Mouse (Mus musculus): ENCODE measurements around the gene E130311K13Rik. TPM values are rescaled to one million over a fixed set of nuclear protein-coding genes. Genes with fewer than 3 reads are reported as not detected.

Gene E130311K13Rik
- 6.4 and 8.2 TPM in 2 replicates for polyA plus RNA-seq (2014; fragmentation: Nextera tagmentation; extraction: Ambion mirVana)

GRCm38 (mm10) chr3:63928878-63929859 lies at the start of gene E130311K13Rik:
Gene E130311K13Rik (minus strand): TSS chr3:63929472.
- H3K27ac ChIP-seq (ENCODE audit: low read depth, low read length), result peak within 1 kb of the TSS; percentile 60; the same call in 1 of the 2 replicates
- H3K9me3 ChIP-seq (ENCODE audit: control insufficient read depth, low read length), result no peaks in the 10 kb centered on the region
- H3K27me3 ChIP-seq (ENCODE audit: control insufficient read depth, insufficient read depth, low read length), result no peaks in the 10 kb centered on the region
- H3K4me1 ChIP-seq (ENCODE audit: control insufficient read depth, insufficient read depth, low read length), result no peaks in the 10 kb centered on the region
- WGBS, result 5% methylated on average over 47 of the region's 48 CpGs
- H3K4me3 ChIP-seq (ENCODE audit: low read depth, low read length), result peak within 1 kb of the TSS; percentile 70
- H3K4me2 ChIP-seq (ENCODE audit: low read depth, low read length), result peak within 1 kb of the TSS; percentile 67
- H3K36me3 ChIP-seq (ENCODE audit: control insufficient read depth, insufficient read depth, low read length), result no peaks in the 10 kb centered on the region
- H3K9ac ChIP-seq (replicated peaks; ENCODE audit: low read depth, low read length), result peak within 1 kb of the TSS; percentile 92
- ATAC-seq (ENCODE audit: low read depth), result peak; percentile 98

GRCm38 (mm10) chr3:63977895-63978294 lies 48.6 kb upstream of the E130311K13Rik start:
- Histone ChIP-seq H3K27me3 (ENCODE audit: control insufficient read depth, insufficient read depth, low read length) (no peaks in the 10 kb centered on the region), H3K27ac (ENCODE audit: low read depth, low read length) (no peak overlapping the region), H3K9ac (replicated peaks; ENCODE audit: low read depth, low read length) (no peak overlapping the region), H3K9me3 (ENCODE audit: control insufficient read depth, low read length) (no peaks in the 10 kb centered on the region), H3K4me1 (ENCODE audit: control insufficient read depth, insufficient read depth, low read length) (peaks cover 10% of the 10 kb centered on the region; the same call in 1 of the 2 replicates), H3K4me2 (ENCODE audit: low read depth, low read length) (0 out of 2 replicates have a peak overlapping the region, but pooled peaks have one; percentile 88), H3K4me3 (ENCODE audit: low read depth, low read length) (no peak overlapping the region), H3K36me3 (ENCODE audit: control insufficient read depth, insufficient read depth, low read length) (peaks cover 4% of the 10 kb centered on the region; the same call in 1 of the 2 replicates)
- 49% methylated on average over 4 of the region's 4 CpGs for WGBS
- ATAC-seq (ENCODE audit: low read depth), result no peak

- no peaks in the 10 kb centered on the region for H3K9me3 ChIP-seq (ENCODE audit: control insufficient read depth, low read length)
- no peaks in the 10 kb centered on the region for H3K27me3 ChIP-seq (ENCODE audit: control insufficient read depth, insufficient read depth, low read length)
- WGBS, result under 1% methylated on average over 67 of the region's 67 CpGs
- H3K4me2 ChIP-seq (ENCODE audit: low read depth, low read length), result peak within 1 kb of the TSS; percentile 88
- peak within 1 kb of the TSS; percentile 97 for H3K4me3 ChIP-seq (ENCODE audit: low read depth, low read length)
- H3K36me3 ChIP-seq (ENCODE audit: control insufficient read depth, insufficient read depth, low read length), result no peaks in the 10 kb centered on the region; the same call in 1 of the 2 replicates
- H3K9ac ChIP-seq (replicated peaks; ENCODE audit: low read depth, low read length), result peak within 1 kb of the TSS; percentile 95
- H3K4me1 ChIP-seq (ENCODE audit: control insufficient read depth, insufficient read depth, low read length), result peaks cover 10% of the 10 kb centered on the region; the same call in 1 of the 2 replicates
- peak within 1 kb of the TSS; percentile 82 for H3K27ac ChIP-seq (ENCODE audit: low read depth, low read length)
- peak; percentile 99 for ATAC-seq (ENCODE audit: low read depth)
These were observed 47.0 kb upstream of the E130311K13Rik start, which contains the start of gene Gmps for GRCm38 (mm10) chr3:63975955-63976908. Gene Gmps (plus strand): TSS chr3:63976106.

GRCm38 (mm10) chr3:63965929-63966328 lies 36.7 kb upstream of the E130311K13Rik start:
- whole genome bisulfite sequencing, result 65% methylated on average over 2 of the region's 2 CpGs
- Histone ChIP-seq H3K4me2 (ENCODE audit: low read depth, low read length) (no peak overlapping the region), H3K4me1 (ENCODE audit: control insufficient read depth, insufficient read depth, low read length) (peaks cover 20% of the 10 kb centered on the region), H3K27ac (ENCODE audit: low read depth, low read length) (no peak overlapping the region), H3K4me3 (ENCODE audit: low read depth, low read length) (no peak overlapping the region), H3K36me3 (ENCODE audit: control insufficient read depth, insufficient read depth, low read length) (no peaks in the 10 kb centered on the region), H3K9ac (replicated peaks; ENCODE audit: low read depth, low read length) (no peak overlapping the region), H3K27me3 (ENCODE audit: control insufficient read depth, insufficient read depth, low read length) (no peaks in the 10 kb centered on the region), H3K9me3 (ENCODE audit: control insufficient read depth, low read length) (no peaks in the 10 kb centered on the region)
- no peak for ATAC-seq (ENCODE audit: low read depth)

- H3K4me2 ChIP-seq (ENCODE audit: low read depth, low read length), result peak overlapping the region; percentile 72
- H3K36me3 ChIP-seq (ENCODE audit: control insufficient read depth, insufficient read depth, low read length), result no peaks in the 10 kb centered on the region
- no peak overlapping the region for H3K9ac ChIP-seq (replicated peaks; ENCODE audit: low read depth, low read length)
- H3K4me3 ChIP-seq (ENCODE audit: low read depth, low read length), result peak overlapping the region; percentile 84
- no peak; the same call in 1 of the 2 replicates for ATAC-seq (ENCODE audit: low read depth)
- H3K27me3 ChIP-seq (ENCODE audit: control insufficient read depth, insufficient read depth, low read length), result no peaks in the 10 kb centered on the region
- H3K27ac ChIP-seq (ENCODE audit: low read depth, low read length), result peak overlapping the region; percentile 88; the same call in 1 of the 2 replicates
- H3K9me3 ChIP-seq (ENCODE audit: control insufficient read depth, low read length), result no peaks in the 10 kb centered on the region
- peaks cover 20% of the 10 kb centered on the region for H3K4me1 ChIP-seq (ENCODE audit: control insufficient read depth, insufficient read depth, low read length)
- WGBS, result 81% methylated on average over 6 of the region's 6 CpGs
These were observed 35.6 kb upstream of the E130311K13Rik start for GRCm38 (mm10) chr3:63964922-63965249.

- H3K27me3 ChIP-seq (ENCODE audit: control insufficient read depth, insufficient read depth, low read length), result no peaks in the 10 kb centered on the region
- under 1% methylated on average over 69 of the region's 69 CpGs for WGBS
- H3K27ac ChIP-seq (ENCODE audit: low read depth, low read length), result peak within 1 kb of the TSS; percentile 88
- peak within 1 kb of the TSS; percentile 69 for H3K9ac ChIP-seq (replicated peaks; ENCODE audit: low read depth, low read length)
- H3K36me3 ChIP-seq (ENCODE audit: control insufficient read depth, insufficient read depth, low read length), result no peaks in the 10 kb centered on the region
- peak within 1 kb of the TSS; percentile 72 for H3K4me2 ChIP-seq (ENCODE audit: low read depth, low read length)
- peaks cover 20% of the 10 kb centered on the region for H3K4me1 ChIP-seq (ENCODE audit: control insufficient read depth, insufficient read depth, low read length)
- ATAC-seq (ENCODE audit: low read depth), result peak; percentile 98
- H3K4me3 ChIP-seq (ENCODE audit: low read depth, low read length), result peak within 1 kb of the TSS; percentile 84
- H3K9me3 ChIP-seq (ENCODE audit: control insufficient read depth, low read length), result no peaks in the 10 kb centered on the region
These were observed 35.0 kb upstream of the E130311K13Rik start, which contains the start of gene Slc33a1 for GRCm38 (mm10) chr3:63964100-63964921. Gene Slc33a1 (minus strand): TSS chr3:63964768.

- ATAC-seq (ENCODE audit: low read depth), result no peak
- peaks cover 20% of the 10 kb centered on the region for H3K4me1 ChIP-seq (ENCODE audit: control insufficient read depth, insufficient read depth, low read length)
- H3K27me3 ChIP-seq (ENCODE audit: control insufficient read depth, insufficient read depth, low read length), result no peaks in the 10 kb centered on the region
- peak overlapping the region; percentile 69 for H3K9ac ChIP-seq (replicated peaks; ENCODE audit: low read depth, low read length)
- H3K4me2 ChIP-seq (ENCODE audit: low read depth, low read length), result peak overlapping the region; percentile 72
- WGBS, result 8% methylated on average over 25 of the region's 25 CpGs
- no peaks in the 10 kb centered on the region for H3K36me3 ChIP-seq (ENCODE audit: control insufficient read depth, insufficient read depth, low read length)
- no peaks in the 10 kb centered on the region for H3K9me3 ChIP-seq (ENCODE audit: control insufficient read depth, low read length)
- peak overlapping the region; percentile 84 for H3K4me3 ChIP-seq (ENCODE audit: low read depth, low read length)
- peak overlapping the region; percentile 88 for H3K27ac ChIP-seq (ENCODE audit: low read depth, low read length)
These were observed 34.3 kb upstream of the E130311K13Rik start for GRCm38 (mm10) chr3:63963421-63964099.

Measured in neural tube, embryonic 14.5 days (tissue).